Mouse (Mus musculus) heart, embryonic 14.5 days (tissue): ENCODE results near the gene Aqp1. TPM values are rescaled to one million over a fixed set of nuclear protein-coding genes. Genes with fewer than 3 reads are reported as not detected.
A peak's percentile ranks its signal among the peaks of the same experiment; 100 is the strongest.

Experiments
- ATAC-seq: fragments of 200-750 bp; cut with Nextera tagmentation; 2 replicates; pipeline ENCODE4 v1.8.0; 2017; ENCODE audit warnings: low read depth, moderate TSS enrichment; ENCODE audit not compliant: insufficient number of reproducible peaks, insufficient read depth, low FRiP score
- H3K27ac ChIP-seq, 2 experiments: fragments of 200-500 bp in 1 of 2; fragments of 300-500 bp in 1 of 2; sonication (generic) in 1 of 2; replicated peaks in 1 of 2; 2 replicates each; pipeline ENCODE4 v1.5.1; 2012 to 2014; ENCODE audit warnings: low read depth in 2 of 2, low read length in 2 of 2, control low read depth in 1 of 2, mild to moderate bottlenecking in 1 of 2, mixed read lengths in 1 of 2; ENCODE audit not compliant: control insufficient read depth in 1 of 2, insufficient read depth in 1 of 2
- H3K27me3 ChIP-seq: fragments of 300-500 bp; sonication (generic); 2 replicates; pipeline ENCODE4 v1.6.1; 2014; ENCODE audit warnings: mild to moderate bottlenecking, low read length, control low read depth; ENCODE audit not compliant: control insufficient read depth, insufficient read depth
- H3K36me3 ChIP-seq: fragments of 300-500 bp; sonication (generic); 2 replicates; pipeline ENCODE4 v1.6.1; 2014; ENCODE audit warnings: mild to moderate bottlenecking, control low read depth, low read length, mixed read lengths; ENCODE audit not compliant: control insufficient read depth, insufficient read depth
- H3K4me1 ChIP-seq, 2 experiments: fragments of 200-500 bp in 1 of 2; fragments of 300-500 bp in 1 of 2; sonication (generic) in 1 of 2; 2 replicates each; pipeline ENCODE4 v1.6.1; 2012 to 2014; ENCODE audit warnings: low read length in 2 of 2, control low read depth in 1 of 2, mixed read lengths in 1 of 2; ENCODE audit not compliant: control insufficient read depth in 2 of 2, insufficient read depth in 2 of 2
- H3K4me2 ChIP-seq: fragments of 300-500 bp; sonication (generic); 2 replicates; pipeline ENCODE4 v1.6.1; 2014; ENCODE audit warnings: mild to moderate bottlenecking, low read length
- H3K4me3 ChIP-seq, 2 experiments: fragments of 200-500 bp in 1 of 2; fragments of 300-500 bp in 1 of 2; sonication (generic) in 1 of 2; 2 replicates each; pipeline ENCODE4 v1.5.1; 2012 to 2014; ENCODE audit warnings: low read length in 2 of 2, mild to moderate bottlenecking in 2 of 2, control low read depth in 1 of 2, low read depth in 1 of 2, moderate library complexity in 1 of 2; ENCODE audit not compliant: control insufficient read depth in 1 of 2, insufficient read depth in 1 of 2
- H3K9ac ChIP-seq: fragments of 300-500 bp; sonication (generic); 2 replicates; pipeline ENCODE4 v1.6.1; 2014; ENCODE audit warnings: mild to moderate bottlenecking, low read length
- H3K9me3 ChIP-seq: fragments of 300-500 bp; sonication (generic); 2 replicates; pipeline ENCODE4 v1.6.1; 2016; ENCODE audit warnings: low read length, control low read depth; ENCODE audit not compliant: control insufficient read depth
- WGBS: fragments of 180-500 bp; shearing (Covaris S2); extraction: QIAGEN DNeasy Blood & Tissue Kit; methylation state at CpG from one replicate; pipeline ENCODE4 v1.1.7; 2014; 5-methylcytosine and 5-hydroxymethylcytosine counted together
- polyA plus RNA-seq: library from polyadenylated mRNA; unstranded; fragments of >200 nt; fragmentation: Nextera tagmentation; extraction: Ambion mirVana; gene quantifications from 2 replicates; pipeline ENCODE4 v1.2.1, GENCODE M21; 2014

The Aqp1 gene
- 3.5 and 8.7 TPM in 2 replicates for polyA plus RNA-seq

DNA sequence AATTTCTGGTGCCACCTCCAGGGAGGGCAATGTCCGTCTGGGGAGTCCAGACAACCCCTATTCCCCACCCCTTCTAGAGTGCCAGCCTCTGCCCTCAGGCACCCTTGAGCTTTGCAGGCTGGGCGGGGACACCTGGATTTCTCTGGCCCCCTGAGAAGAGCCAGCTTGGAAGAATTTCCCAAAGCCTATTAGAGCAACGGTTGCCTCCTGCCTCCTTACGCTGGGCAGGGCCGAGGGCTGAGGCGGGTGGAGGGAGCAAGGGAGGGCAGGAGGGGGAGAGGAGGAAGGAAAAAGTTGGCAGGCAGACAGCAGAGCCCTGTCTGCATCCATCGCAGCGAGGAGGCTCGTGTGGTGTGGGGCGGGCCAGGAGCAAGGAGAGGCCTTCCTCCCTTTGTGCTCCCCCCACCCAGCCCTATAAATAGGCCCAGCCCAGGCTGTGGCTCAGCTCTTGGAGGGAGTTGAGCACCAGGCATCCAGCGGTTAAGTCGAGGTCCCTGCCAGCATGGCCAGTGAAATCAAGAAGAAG lies at the start of gene Aqp1:
Gene Aqp1 (plus strand): TSS at position 444 of the 526 bp plus-strand sequence.
- Histone ChIP-seq H3K4me1 (peaks cover 32 to 56% of the 10 kb centered on the region in 2 experiments), H3K27me3 (no peaks in the 10 kb centered on the region; the same call in 1 of the 2 replicates), H3K27ac (peak within 1 kb of the TSS; percentile 11 to 43; a peak in 3 of 4 replicates)

DNA sequence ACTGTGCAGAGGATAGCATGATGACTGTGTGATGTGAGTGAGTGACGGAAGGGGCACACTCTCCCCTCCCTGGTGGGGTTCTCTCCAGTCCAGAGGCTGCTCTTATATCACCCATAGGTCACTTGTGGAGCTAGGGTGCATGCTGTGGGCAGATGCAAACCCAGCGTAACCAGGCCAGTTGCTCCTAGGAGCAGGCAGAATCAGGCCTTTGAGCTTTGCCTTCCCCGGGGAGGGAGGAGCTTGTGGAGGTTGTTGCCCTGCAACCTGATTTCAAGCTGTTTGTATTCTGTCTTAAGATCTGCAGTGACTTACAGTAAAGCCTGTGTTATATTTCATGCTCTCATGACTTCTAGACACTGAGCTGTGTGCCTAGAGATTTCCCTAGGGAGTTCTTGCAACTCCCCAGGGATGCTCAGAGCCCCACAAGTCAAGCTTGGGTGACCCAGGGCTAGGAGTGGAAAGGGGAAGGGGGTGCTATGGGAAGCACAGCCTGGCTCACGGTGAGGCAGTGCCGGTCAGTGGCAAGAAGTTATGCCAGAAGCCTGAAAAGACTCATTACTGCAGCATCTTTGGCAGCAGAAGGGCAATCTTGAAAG lies 48.1 kb upstream of the Aqp1 start:
- Histone ChIP-seq H3K9me3 (no peaks in the 10 kb centered on the region), H3K36me3 (no peaks in the 10 kb centered on the region), H3K27ac (no peak overlapping the region), H3K4me2 (no peak overlapping the region), H3K9ac (no peak overlapping the region), H3K4me3 (no peak overlapping the region), H3K4me1 (no peaks in the 10 kb centered on the region), H3K27me3 (no peaks in the 10 kb centered on the region)
- WGBS: 84% methylated on average over 5 of the region's 5 CpGs
- ATAC-seq: no peak

More for the DNA sequence above, at the start of gene Aqp1:
- WGBS: 5% methylated on average over 12 of the region's 12 CpGs
- no peaks in the 10 kb centered on the region for H3K36me3 ChIP-seq
- H3K9me3 ChIP-seq: no peaks in the 10 kb centered on the region
- ATAC-seq: peak; percentile 84
- peak within 1 kb of the TSS; percentile 17 to 19 for H3K4me3 ChIP-seq
- peak within 1 kb of the TSS; percentile 47 for H3K4me2 ChIP-seq
- H3K9ac ChIP-seq: peak within 1 kb of the TSS; percentile 27; the same call in 1 of the 2 replicates

DNA sequence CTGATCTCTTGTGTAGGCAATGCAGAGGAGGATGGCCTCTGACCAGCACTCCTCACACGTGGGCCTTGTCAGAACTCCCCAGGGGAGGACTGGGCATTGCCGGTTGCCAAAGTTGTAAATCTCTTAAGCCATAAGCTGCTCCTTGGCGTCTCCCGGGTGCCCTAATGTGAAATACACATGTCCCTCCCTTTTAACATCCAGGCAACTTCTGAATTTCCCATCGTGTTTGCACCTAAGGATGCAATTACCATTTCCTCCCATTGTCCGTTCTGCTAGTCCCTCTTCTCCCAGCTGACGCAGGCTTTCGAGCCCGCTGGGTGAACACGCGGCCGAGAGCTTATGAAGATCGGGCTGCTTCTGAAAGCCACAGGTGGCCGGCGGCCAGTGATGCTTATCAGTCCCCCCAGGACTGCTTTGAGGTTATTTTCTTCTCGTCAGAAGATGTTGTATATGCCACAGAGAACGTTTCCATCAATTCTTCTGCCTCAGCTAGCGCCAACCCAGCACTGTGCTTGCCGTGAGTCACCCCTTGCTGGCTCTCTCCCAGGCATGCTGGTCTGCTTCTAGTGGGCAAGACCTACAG lies 41.6 kb upstream of the Aqp1 start:
- WGBS: 45% methylated on average over 19 of the region's 19 CpGs
- no peaks in the 10 kb centered on the region; a peak in 1 of 4 replicates for H3K4me1 ChIP-seq
- no peak overlapping the region for H3K4me2 ChIP-seq
- no peak overlapping the region for H3K9ac ChIP-seq
- no peaks in the 10 kb centered on the region for H3K9me3 ChIP-seq
- H3K36me3 ChIP-seq: peaks cover 5% of the 10 kb centered on the region; the same call in 1 of the 2 replicates
- 0 out of 2 replicates have a peak, but pooled peaks have one; percentile 14 for ATAC-seq
- no peak overlapping the region for H3K4me3 ChIP-seq
- 0 out of 4 replicates have a peak overlapping the region, but pooled peaks of 1 of the 2 experiments have one; percentile 24 for H3K27ac ChIP-seq
- H3K27me3 ChIP-seq: no peaks in the 10 kb centered on the region

DNA sequence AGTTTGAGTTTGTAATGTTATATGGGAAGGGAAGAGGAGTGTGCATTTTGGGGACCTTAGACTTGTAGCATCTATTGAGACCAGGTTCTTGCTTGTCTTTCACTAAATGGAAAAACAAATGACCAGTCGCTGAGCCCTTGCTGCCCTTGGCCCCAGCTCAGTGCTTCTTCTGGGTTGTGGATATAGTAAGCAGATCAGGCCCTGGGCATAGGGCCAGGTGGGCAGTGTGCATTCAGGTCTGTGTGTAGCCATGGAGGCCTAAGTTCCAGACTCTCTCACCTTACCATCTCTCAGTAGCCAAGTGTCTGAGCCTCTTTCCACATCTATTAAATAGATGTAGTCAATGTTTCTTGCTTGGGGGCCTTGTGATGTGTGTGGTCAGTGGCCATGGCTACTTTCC lies 40.9 kb upstream of the Aqp1 start:
- Histone ChIP-seq H3K9me3 (no peaks in the 10 kb centered on the region), H3K27me3 (no peaks in the 10 kb centered on the region), H3K4me1 (no peaks in the 10 kb centered on the region; a peak in 1 of 4 replicates), H3K9ac (no peak overlapping the region), H3K4me3 (no peak overlapping the region), H3K4me2 (no peak overlapping the region), H3K36me3 (peaks cover 5% of the 10 kb centered on the region; the same call in 1 of the 2 replicates), H3K27ac (peak overlapping the region in 1 of 2 experiments; percentile 24; a peak in 1 of 4 replicates)
- WGBS: 64% methylated on average over 1 of the region's 1 CpGs
- no peak for ATAC-seq

DNA sequence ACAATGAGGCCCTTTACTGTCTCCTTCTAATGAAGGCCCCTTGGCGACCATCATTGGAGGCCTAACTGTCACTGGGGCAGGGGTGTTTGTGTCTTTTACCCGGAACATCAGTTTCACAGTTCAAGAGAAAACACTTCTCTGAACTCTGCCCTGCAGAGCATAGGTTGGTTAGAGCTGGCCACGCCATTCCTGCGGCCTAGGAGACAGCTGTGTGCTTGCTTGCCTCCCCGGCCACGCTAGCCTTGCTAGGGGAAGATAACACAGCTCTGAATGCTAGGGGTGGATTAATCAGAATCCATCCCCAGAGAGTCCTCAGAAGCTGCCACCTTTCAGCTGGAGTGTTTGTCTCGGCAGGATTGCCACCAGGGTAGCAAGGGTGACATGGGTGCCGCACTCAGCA lies 36.8 kb upstream of the Aqp1 start:
- H3K4me1 ChIP-seq: no peaks in the 10 kb centered on the region
- no peak overlapping the region for H3K9ac ChIP-seq
- ATAC-seq: no peak
- no peaks in the 10 kb centered on the region for H3K9me3 ChIP-seq
- peaks cover 5% of the 10 kb centered on the region; the same call in 1 of the 2 replicates for H3K36me3 ChIP-seq
- 86% methylated on average over 8 of the region's 8 CpGs for WGBS
- no peaks in the 10 kb centered on the region for H3K27me3 ChIP-seq
- H3K27ac ChIP-seq: no peak overlapping the region
- H3K4me3 ChIP-seq: no peak overlapping the region
- no peak overlapping the region for H3K4me2 ChIP-seq

DNA sequence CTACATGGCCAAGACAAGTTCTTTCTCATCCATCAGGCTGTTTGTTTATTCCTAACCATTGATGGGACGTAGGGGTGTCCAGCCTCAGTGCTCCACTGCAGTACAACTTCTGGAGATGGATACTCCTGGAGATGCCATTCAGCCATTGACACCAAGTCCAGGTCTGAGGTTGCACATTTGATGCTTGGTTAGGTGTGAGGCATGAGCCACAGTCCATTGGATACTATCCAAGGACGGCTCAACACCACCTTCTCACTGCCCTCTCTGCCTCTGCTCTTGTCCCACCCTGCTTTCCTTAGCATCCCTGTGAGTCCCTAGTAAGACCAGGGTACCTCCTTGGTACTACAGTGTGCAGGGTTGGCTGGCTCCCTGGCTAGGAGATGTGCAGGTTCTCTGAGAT lies 36.3 kb upstream of the Aqp1 start:
- Histone ChIP-seq H3K9me3 (no peaks in the 10 kb centered on the region), H3K27ac (no peak overlapping the region), H3K27me3 (no peaks in the 10 kb centered on the region), H3K4me1 (no peaks in the 10 kb centered on the region), H3K36me3 (peaks cover 5% of the 10 kb centered on the region; the same call in 1 of the 2 replicates), H3K9ac (no peak overlapping the region), H3K4me3 (no peak overlapping the region), H3K4me2 (no peak overlapping the region)
- WGBS: 88% methylated on average over 2 of the region's 2 CpGs
- ATAC-seq: no peak

DNA sequence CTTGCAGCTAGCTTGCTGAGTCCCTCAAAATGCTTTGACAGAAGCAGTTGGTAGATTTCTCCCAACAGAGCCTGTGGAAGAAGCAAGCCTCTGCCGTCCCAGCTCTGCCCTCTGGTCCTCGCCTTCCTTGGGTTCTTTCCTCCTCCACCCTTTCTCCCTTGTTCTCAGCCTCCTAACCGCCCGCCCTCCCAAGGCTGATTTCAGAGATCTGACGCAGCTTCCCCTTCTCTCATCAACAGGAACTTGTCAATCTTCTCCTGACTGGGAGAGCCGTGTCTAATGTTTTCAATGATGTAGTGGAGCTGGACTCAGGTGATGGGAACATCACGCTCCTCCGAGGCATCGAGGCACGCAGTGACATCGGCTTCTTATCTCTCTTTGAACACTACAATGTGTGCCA lies 35.5 kb upstream of the Aqp1 start:
- Histone ChIP-seq H3K36me3 (peaks cover 5% of the 10 kb centered on the region; the same call in 1 of the 2 replicates), H3K27me3 (no peaks in the 10 kb centered on the region), H3K4me1 (no peaks in the 10 kb centered on the region), H3K4me2 (no peak overlapping the region), H3K9ac (no peak overlapping the region), H3K4me3 (no peak overlapping the region), H3K9me3 (no peaks in the 10 kb centered on the region), H3K27ac (no peak overlapping the region)
- 73% methylated on average over 11 of the region's 11 CpGs for WGBS
- ATAC-seq: no peak
